Mouse (Mus musculus): ENCODE measurements around the gene Taf1b.

Gene Taf1b

DNA sequence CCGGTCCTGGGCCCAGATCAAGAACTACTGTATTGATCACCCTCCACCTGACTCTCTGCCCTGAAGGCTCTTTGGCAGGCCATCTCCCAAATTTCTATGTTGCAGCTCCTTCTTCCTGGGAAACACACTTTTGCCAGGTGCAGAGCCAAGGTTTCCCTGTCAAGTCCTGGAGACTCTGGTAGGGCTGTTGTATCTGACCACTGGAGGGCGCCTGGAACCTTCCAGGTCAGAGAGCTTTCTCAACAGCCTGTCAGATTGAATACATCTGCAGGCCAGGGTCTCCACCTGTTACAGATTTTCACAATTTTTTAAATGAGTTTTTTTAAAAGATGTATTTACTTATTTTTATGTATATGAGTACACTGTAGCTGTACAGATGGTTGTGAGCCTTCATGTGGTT lies 105.1 kb downstream of the Taf1b start:
- peak; percentile 67 to 84 for DNase-seq (ENCODE audit: low spot score in 2 of 2)

DNA sequence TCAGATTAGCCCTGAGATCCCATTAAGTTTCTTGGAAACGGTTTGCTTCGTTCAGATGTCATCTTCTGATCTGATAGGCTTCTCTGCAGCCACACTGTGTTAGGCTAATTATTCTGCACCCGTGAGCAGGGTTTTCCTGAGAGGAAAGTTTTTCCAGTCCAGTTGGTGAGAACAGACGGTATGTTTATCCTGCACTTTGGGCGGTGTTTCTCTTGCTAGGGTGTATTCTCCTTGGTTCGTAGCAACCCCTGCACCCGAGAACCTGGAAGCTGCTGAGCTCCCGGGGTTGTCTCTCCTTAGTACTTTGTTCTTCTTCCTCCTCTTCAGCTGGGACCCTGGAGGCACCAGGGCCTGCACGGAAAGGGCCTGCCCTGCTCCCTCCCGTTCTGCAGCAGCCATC lies 108.0 kb downstream of the Taf1b start:
- DNase-seq (ENCODE audit: low spot score in 2 of 2) = no peak

All from right cerebral cortex, postnatal 10 days (tissue).